Mouse (Mus musculus) CD8-positive naive resting alpha-beta T cell, adult 57 days (primary cell): ENCODE results near the gene Arxes2. TPM values are rescaled to one million over a fixed set of nuclear protein-coding genes. Genes with fewer than 3 reads are reported as not detected.

ENCODE experiments used
- total RNA-seq: library from RNA; stranded (reverse); gene quantifications from one replicate; pipeline ENCODE4 v1.2.4, GENCODE M21; 2023

Gene Arxes2
- total RNA-seq, result 1.4 TPM

DNA sequence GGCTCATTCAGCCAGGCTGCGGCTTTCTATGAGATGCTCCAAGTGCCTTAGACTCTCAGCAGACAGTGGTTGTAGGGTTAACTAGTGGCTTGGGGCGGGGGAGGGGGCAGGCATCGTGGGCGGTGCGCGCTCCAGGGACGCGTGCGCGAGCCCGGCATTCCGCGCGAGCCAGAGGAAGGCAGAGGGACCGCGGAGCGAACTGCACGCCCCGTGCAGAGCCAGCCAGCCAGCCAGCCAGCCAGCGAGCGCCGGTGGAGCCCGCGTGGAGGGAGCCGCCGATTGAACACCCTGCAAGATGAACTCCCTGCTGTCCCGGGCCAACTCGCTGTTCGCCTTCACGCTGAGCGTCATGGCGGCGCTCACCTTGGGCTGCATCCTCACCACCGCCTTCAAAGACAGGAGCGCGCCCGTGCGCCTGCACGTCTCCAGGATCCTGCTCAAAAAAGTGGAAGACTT, at the start of gene Arxes2:
TSS of gene Arxes2 (plus strand) at position 161 of the 456 bp plus-strand sequence.

GRCm38 (mm10) chrX:136032799-136033763, 39.5 kb downstream of the Arxes2 start, which contains the start of gene Arxes1:
Gene Arxes1 (plus strand): TSS chrX:136033367.

Other genes starting within 250 kb of the Arxes2 start
- 17.1 TPM for gene Bhlhb9, start 196.2 kb upstream of the Arxes2 start, total RNA-seq
- gene Gprasp2, start 154.8 kb upstream of the Arxes2 start, total RNA-seq, result 17.6 TPM
- not detected for gene Arxes1, start 39.5 kb downstream of the Arxes2 start, total RNA-seq
- 3.2 TPM for gene Bex2, start 74.4 kb downstream of the Arxes2 start, total RNA-seq
- gene Nxf3, start 91.4 kb downstream of the Arxes2 start, total RNA-seq, result not detected
- not detected for gene Bex4, start 145.2 kb downstream of the Arxes2 start, total RNA-seq
- gene Tceal8, start 178.5 kb downstream of the Arxes2 start, total RNA-seq, result 0.83 TPM
- not detected for gene Tceal5, start 210.1 kb downstream of the Arxes2 start, total RNA-seq
- gene Tceal7, start 221.0 kb downstream of the Arxes2 start, total RNA-seq, result not detected
- gene Bex1, start 221.7 kb downstream of the Arxes2 start, total RNA-seq, result 4.6 TPM